Mouse (Mus musculus): Measurements from ENCODE around the gene Kcnmb3. TPM values are rescaled to one million over a fixed set of nuclear protein-coding genes. Genes with fewer than 3 reads are reported as not detected.

Kcnmb3 gene
- polyA plus RNA-seq, 1 experiment from 2014 or later: not detected

GRCm38 (mm10) chr3:32494387-32495087 is 2.5 kb upstream of the Kcnmb3 start:
- ATAC-seq (ENCODE audit: low read depth) (no peak), DNase-seq (no peak)
- H3K9me3 ChIP-seq (replicated peaks): no peaks in the 10 kb centered on the region
- no peaks in the 10 kb centered on the region for H3K36me3 ChIP-seq
- H3K27ac ChIP-seq: no peak overlapping the region
- H3K27me3 ChIP-seq: no peaks in the 10 kb centered on the region
- H3K4me3 ChIP-seq (replicated peaks): no peak overlapping the region
- no peaks in the 10 kb centered on the region for H3K4me1 ChIP-seq (replicated peaks)
- no peak overlapping the region for H3K9ac ChIP-seq
- 65% methylated on average over 8 of the region's 8 CpGs for WGBS (ENCODE audit: insufficient replicate concordance)
- no peak overlapping the region for H3K4me2 ChIP-seq

- Histone ChIP-seq H3K27ac (no peak overlapping the region), H3K9me3 (replicated peaks) (no peaks in the 10 kb centered on the region), H3K27me3 (no peaks in the 10 kb centered on the region), H3K4me1 (replicated peaks) (no peaks in the 10 kb centered on the region), H3K36me3 (no peaks in the 10 kb centered on the region), H3K9ac (no peak overlapping the region), H3K4me3 (replicated peaks) (no peak overlapping the region), H3K4me2 (no peak overlapping the region)
- DNase-seq (no peak), ATAC-seq (ENCODE audit: low read depth) (no peak)
Observed at GRCm38 (mm10) chr3:32490928-32491315, 1.1 kb downstream of the Kcnmb3 start.

- H3K9me3 ChIP-seq (replicated peaks): no peaks in the 10 kb centered on the region
- no peaks in the 10 kb centered on the region for H3K36me3 ChIP-seq
- DNase-seq: no peak
- no peak overlapping the region for H3K4me2 ChIP-seq
- H3K27me3 ChIP-seq: no peaks in the 10 kb centered on the region
- no peaks in the 10 kb centered on the region for H3K4me1 ChIP-seq (replicated peaks)
- no peak overlapping the region for H3K9ac ChIP-seq
- no peak for ATAC-seq (ENCODE audit: low read depth)
- WGBS (ENCODE audit: insufficient replicate concordance): 67% methylated on average over 15 of the region's 15 CpGs
- no peak overlapping the region for H3K4me3 ChIP-seq (replicated peaks)
- H3K27ac ChIP-seq: no peak overlapping the region
Observed at GRCm38 (mm10) chr3:32490076-32490927, 1.7 kb downstream of the Kcnmb3 start.

GRCm38 (mm10) chr3:32488172-32488571 is 3.9 kb downstream of the Kcnmb3 start:
- no peaks in the 10 kb centered on the region for H3K36me3 ChIP-seq
- H3K4me2 ChIP-seq: no peak overlapping the region
- no peaks in the 10 kb centered on the region for H3K9me3 ChIP-seq (replicated peaks)
- no peak overlapping the region for H3K27ac ChIP-seq
- no peaks in the 10 kb centered on the region for H3K4me1 ChIP-seq (replicated peaks)
- WGBS (ENCODE audit: insufficient replicate concordance): 65% methylated on average over 6 of the region's 6 CpGs
- no peaks in the 10 kb centered on the region for H3K27me3 ChIP-seq
- no peak overlapping the region for H3K9ac ChIP-seq
- no peak for ATAC-seq (ENCODE audit: low read depth)
- no peak for DNase-seq
- no peak overlapping the region for H3K4me3 ChIP-seq (replicated peaks)

GRCm38 (mm10) chr3:32486543-32486942 is 5.5 kb downstream of the Kcnmb3 start:
- H3K4me3 ChIP-seq (replicated peaks): no peak overlapping the region
- H3K27me3 ChIP-seq: no peaks in the 10 kb centered on the region
- ATAC-seq (ENCODE audit: low read depth): no peak
- no peak overlapping the region for H3K9ac ChIP-seq
- no peaks in the 10 kb centered on the region for H3K9me3 ChIP-seq (replicated peaks)
- no peaks in the 10 kb centered on the region for H3K36me3 ChIP-seq
- DNase-seq: no peak
- no peaks in the 10 kb centered on the region for H3K4me1 ChIP-seq (replicated peaks)
- H3K27ac ChIP-seq: no peak overlapping the region
- no peak overlapping the region for H3K4me2 ChIP-seq
- WGBS (ENCODE audit: insufficient replicate concordance): 53% methylated on average over 4 of the region's 4 CpGs

- no peak for ATAC-seq (ENCODE audit: low read depth)
- Histone ChIP-seq H3K27me3 (no peaks in the 10 kb centered on the region), H3K9me3 (replicated peaks) (no peaks in the 10 kb centered on the region), H3K4me3 (replicated peaks) (no peak overlapping the region), H3K9ac (no peak overlapping the region), H3K4me2 (no peak overlapping the region), H3K36me3 (no peaks in the 10 kb centered on the region), H3K27ac (no peak overlapping the region), H3K4me1 (replicated peaks) (no peaks in the 10 kb centered on the region)
- WGBS (ENCODE audit: insufficient replicate concordance): 43% methylated on average over 3 of the region's 3 CpGs
- no peak for DNase-seq
Observed at GRCm38 (mm10) chr3:32483035-32483434, 9.0 kb downstream of the Kcnmb3 start.

- 71% methylated on average over 7 of the region's 7 CpGs for WGBS (ENCODE audit: insufficient replicate concordance)
- DNase-seq (no peak), ATAC-seq (ENCODE audit: low read depth) (no peak)
- H3K4me3 ChIP-seq (replicated peaks): no peak overlapping the region
- no peaks in the 10 kb centered on the region for H3K9me3 ChIP-seq (replicated peaks)
- H3K4me2 ChIP-seq: no peak overlapping the region
- H3K36me3 ChIP-seq: no peaks in the 10 kb centered on the region
- H3K4me1 ChIP-seq (replicated peaks): no peaks in the 10 kb centered on the region
- H3K27ac ChIP-seq: no peak overlapping the region
- H3K9ac ChIP-seq: no peak overlapping the region
- no peaks in the 10 kb centered on the region for H3K27me3 ChIP-seq
Observed at GRCm38 (mm10) chr3:32479961-32480360, 12.1 kb downstream of the Kcnmb3 start.

- Histone ChIP-seq H3K9me3 (replicated peaks) (no peaks in the 10 kb centered on the region), H3K36me3 (no peaks in the 10 kb centered on the region), H3K27me3 (no peaks in the 10 kb centered on the region), H3K4me1 (replicated peaks) (no peaks in the 10 kb centered on the region), H3K4me3 (replicated peaks) (no peak overlapping the region), H3K4me2 (no peak overlapping the region), H3K9ac (no peak overlapping the region), H3K27ac (no peak overlapping the region)
- 78% methylated on average over 10 of the region's 10 CpGs for WGBS (ENCODE audit: insufficient replicate concordance)
- DNase-seq (no peak), ATAC-seq (ENCODE audit: low read depth) (no peak)
Observed at GRCm38 (mm10) chr3:32473184-32473583, 18.8 kb downstream of the Kcnmb3 start.

- H3K9ac ChIP-seq: no peak overlapping the region
- H3K27ac ChIP-seq: no peak overlapping the region
- H3K9me3 ChIP-seq (replicated peaks): no peaks in the 10 kb centered on the region
- no peaks in the 10 kb centered on the region for H3K4me1 ChIP-seq (replicated peaks)
- no peak overlapping the region for H3K4me3 ChIP-seq (replicated peaks)
- DNase-seq (no peak), ATAC-seq (ENCODE audit: low read depth) (no peak)
- no peaks in the 10 kb centered on the region for H3K36me3 ChIP-seq
- no peaks in the 10 kb centered on the region for H3K27me3 ChIP-seq
- 60% methylated on average over 14 of the region's 14 CpGs for WGBS (ENCODE audit: insufficient replicate concordance)
- H3K4me2 ChIP-seq: no peak overlapping the region
Observed at GRCm38 (mm10) chr3:32472191-32472900, 19.7 kb downstream of the Kcnmb3 start.

- no peak overlapping the region for H3K9ac ChIP-seq
- H3K4me1 ChIP-seq (replicated peaks): no peaks in the 10 kb centered on the region
- no peaks in the 10 kb centered on the region for H3K27me3 ChIP-seq
- ATAC-seq (ENCODE audit: low read depth) (no peak), DNase-seq (no peak)
- WGBS (ENCODE audit: insufficient replicate concordance): 63% methylated on average over 6 of the region's 6 CpGs
- no peak overlapping the region for H3K4me2 ChIP-seq
- H3K27ac ChIP-seq: no peak overlapping the region
- H3K36me3 ChIP-seq: no peaks in the 10 kb centered on the region
- H3K4me3 ChIP-seq (replicated peaks): no peak overlapping the region
- no peaks in the 10 kb centered on the region for H3K9me3 ChIP-seq (replicated peaks)
Observed at GRCm38 (mm10) chr3:32471098-32471497, 20.9 kb downstream of the Kcnmb3 start.

- H3K4me1 ChIP-seq (replicated peaks): no peaks in the 10 kb centered on the region
- H3K36me3 ChIP-seq: no peaks in the 10 kb centered on the region
- H3K9ac ChIP-seq: no peak overlapping the region
- ATAC-seq (ENCODE audit: low read depth) (no peak), DNase-seq (no peak)
- H3K9me3 ChIP-seq (replicated peaks): no peaks in the 10 kb centered on the region
- WGBS (ENCODE audit: insufficient replicate concordance): 72% methylated on average over 7 of the region's 7 CpGs
- H3K27me3 ChIP-seq: no peaks in the 10 kb centered on the region
- H3K4me3 ChIP-seq (replicated peaks): no peak overlapping the region
- no peak overlapping the region for H3K27ac ChIP-seq
- no peak overlapping the region for H3K4me2 ChIP-seq
Observed at GRCm38 (mm10) chr3:32470449-32470848, 21.6 kb downstream of the Kcnmb3 start.

Data from liver, embryonic 13.5 days (tissue).